Mouse (Mus musculus) testis, adult 2 months (tissue): Measurements from ENCODE around the gene Agtr1b. TPM values are rescaled to one million over a fixed set of nuclear protein-coding genes. Genes with fewer than 3 reads are reported as not detected.

Source experiments
- H3K27ac ChIP-seq: fragments of 200-500 bp; 2 replicates; pipeline ENCODE4 v1.5.1; 2012; ENCODE audit warnings: low read depth, low read length; ENCODE audit not compliant: control insufficient read depth, insufficient read depth
- H3K27me3 ChIP-seq: fragments of 200-500 bp; 2 replicates; pipeline ENCODE4 v1.6.1; 2012; ENCODE audit warnings: mild to moderate bottlenecking, low read length, moderate library complexity; ENCODE audit not compliant: control insufficient read depth, insufficient read depth
- H3K36me3 ChIP-seq: fragments of 200-500 bp; 2 replicates; pipeline ENCODE4 v1.6.1; 2012; ENCODE audit warnings: mild to moderate bottlenecking, low read length; ENCODE audit not compliant: control insufficient read depth, insufficient read depth
- H3K4me1 ChIP-seq: fragments of 200-500 bp; 2 replicates; pipeline ENCODE4 v1.6.1; 2012; ENCODE audit warnings: low read length; ENCODE audit not compliant: control insufficient read depth, insufficient read depth
- H3K4me3 ChIP-seq: fragments of 200-500 bp; 2 replicates; pipeline ENCODE4 v1.5.1; 2012; ENCODE audit warnings: low read depth, mild to moderate bottlenecking, low read length, moderate library complexity, mixed read lengths; ENCODE audit not compliant: control insufficient read depth
- CTCF ChIP-seq: fragments of 200-500 bp; IDR thresholded peaks from 2 replicates; pipeline ENCODE4 v1.5.1; 2012; ENCODE audit warnings: low read depth, mild to moderate bottlenecking, inconsistent platforms, low read length, moderate library complexity; ENCODE audit not compliant: control insufficient read depth, insufficient read depth, insufficient replicate concordance
- POLR2A ChIP-seq: fragments of 200-500 bp; IDR thresholded peaks from 2 replicates; pipeline ENCODE4 v1.6.1; 2012; ENCODE audit warnings: low read depth, mild to moderate bottlenecking, inconsistent platforms, low read length, moderate library complexity; ENCODE audit not compliant: control insufficient read depth
- polyA plus RNA-seq: library from polyadenylated mRNA; depleted of rRNA; stranded (reverse); fragments of >200 nt; gene quantifications from 2 replicates; pipeline ENCODE4 v1.2.3, GENCODE M21; 2012; rRNA removed

The Agtr1b gene
- polyA plus RNA-seq = 0.35 and 0.86 TPM in 2 replicates

DNA sequence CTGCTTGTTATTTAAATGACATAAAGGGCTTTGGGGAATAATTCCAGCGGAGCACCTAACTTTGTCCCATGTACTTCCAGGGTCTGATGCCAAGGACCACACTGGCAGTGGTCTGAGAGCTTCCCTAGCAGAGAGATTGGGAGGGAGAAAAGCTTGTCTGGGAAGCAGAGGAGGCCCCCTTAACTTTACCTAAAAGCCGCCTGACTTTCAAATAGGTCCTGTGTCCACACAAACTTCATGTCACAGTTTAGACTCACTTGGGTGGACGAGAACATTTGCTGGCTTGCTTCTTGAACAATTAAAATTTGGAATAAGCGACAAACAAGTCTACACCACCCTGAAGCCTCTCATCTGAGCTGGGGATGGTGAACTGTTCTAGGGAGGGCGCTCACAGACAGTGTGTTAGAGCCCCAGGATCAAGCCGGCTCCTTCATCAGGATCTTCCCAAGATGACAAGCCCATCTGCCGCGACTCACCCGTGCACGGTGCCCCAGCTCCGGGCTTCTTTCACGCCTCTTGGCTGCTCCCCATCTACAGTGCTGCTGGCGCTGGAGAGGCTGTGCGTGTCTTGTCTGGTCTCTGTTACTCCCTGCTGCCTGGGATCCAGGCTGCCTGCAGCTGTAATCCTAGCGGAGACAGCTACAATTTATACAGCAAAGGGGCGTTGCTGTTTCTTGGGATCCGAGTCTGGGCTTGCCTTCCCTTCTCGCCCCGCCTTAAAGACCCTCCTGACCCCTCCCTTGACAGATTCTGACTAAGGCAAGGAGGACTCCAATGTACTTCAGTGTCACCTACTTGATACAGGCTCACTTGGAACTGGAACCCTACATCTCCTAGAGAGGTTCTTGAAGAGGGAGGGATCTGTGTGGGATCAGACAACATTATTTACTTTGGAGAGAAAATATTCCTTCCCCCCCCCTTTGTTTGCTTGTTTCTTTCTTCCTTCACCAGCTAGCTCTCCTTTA, at the start of gene Agtr1b:
Gene Agtr1b, minus strand, starts transcription at position 620 of the 965 bp plus-strand sequence.
- H3K27me3 ChIP-seq = no peaks in the 10 kb centered on the region
- no peak within 1 kb of the TSS for H3K4me3 ChIP-seq
- H3K27ac ChIP-seq = no peak within 1 kb of the TSS
- peaks cover 2% of the 10 kb centered on the region; the same call in 1 of the 2 replicates for H3K4me1 ChIP-seq
- H3K36me3 ChIP-seq = no peaks in the 10 kb centered on the region
- no peak for TF ChIP-seq CTCF
- TF ChIP-seq POLR2A = no peak

- Histone ChIP-seq H3K36me3 (no peaks in the 10 kb centered on the region), H3K27ac (no peak overlapping the region), H3K27me3 (no peaks in the 10 kb centered on the region), H3K4me3 (no peak overlapping the region), H3K4me1 (no peaks in the 10 kb centered on the region)
- TF ChIP-seq POLR2A (no peak), CTCF (no peak)
These were observed 13.4 kb downstream of the Agtr1b start for GRCm38 (mm10) chr3:20353598-20353997.

DNA sequence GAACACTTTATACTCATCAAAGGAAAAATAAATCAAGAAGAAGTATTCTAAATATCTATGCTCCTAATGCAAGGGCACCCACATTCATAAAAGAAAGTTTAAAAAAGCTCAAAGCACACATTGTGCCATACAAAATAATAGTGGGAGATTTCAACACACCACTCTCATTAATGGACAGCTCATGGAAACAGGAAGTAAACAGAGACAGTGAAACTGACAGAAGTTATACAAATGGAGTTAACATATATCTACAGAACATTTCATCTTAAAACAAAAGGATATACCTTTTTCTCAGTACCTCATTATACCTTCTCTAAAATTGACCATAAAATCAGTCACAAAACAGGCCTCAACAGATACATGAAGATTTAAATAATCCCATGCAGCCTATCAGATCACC, 18.8 kb downstream of the Agtr1b start:
- Histone ChIP-seq H3K36me3 (no peaks in the 10 kb centered on the region), H3K27ac (no peak overlapping the region), H3K4me3 (no peak overlapping the region), H3K4me1 (no peaks in the 10 kb centered on the region), H3K27me3 (no peaks in the 10 kb centered on the region)
- no peak for TF ChIP-seq CTCF
- TF ChIP-seq POLR2A = no peak

DNA sequence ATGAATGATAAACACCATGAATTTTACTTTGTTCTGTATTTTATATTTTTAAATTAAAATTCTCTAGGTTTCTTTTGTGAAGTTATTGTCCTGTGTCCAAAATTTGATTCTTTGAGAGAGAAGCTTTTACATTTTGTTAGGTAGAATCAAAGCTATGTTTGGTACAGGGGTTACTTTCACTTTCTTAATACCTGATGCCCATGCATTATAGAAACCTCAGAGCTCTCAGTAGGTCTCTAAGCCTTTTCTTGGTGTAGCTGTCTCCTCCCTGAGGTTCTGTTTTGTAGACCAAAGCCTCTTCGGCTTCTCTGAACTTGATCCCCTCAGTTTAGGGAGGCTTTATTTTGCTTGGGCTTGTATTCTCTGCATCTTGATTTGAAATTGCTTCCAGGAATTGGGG, 26.6 kb downstream of the Agtr1b start:
- H3K27ac ChIP-seq = no peak overlapping the region
- no peaks in the 10 kb centered on the region for H3K4me1 ChIP-seq
- no peaks in the 10 kb centered on the region for H3K27me3 ChIP-seq
- TF ChIP-seq POLR2A (no peak), CTCF (no peak)
- no peak overlapping the region for H3K4me3 ChIP-seq
- no peaks in the 10 kb centered on the region for H3K36me3 ChIP-seq

DNA sequence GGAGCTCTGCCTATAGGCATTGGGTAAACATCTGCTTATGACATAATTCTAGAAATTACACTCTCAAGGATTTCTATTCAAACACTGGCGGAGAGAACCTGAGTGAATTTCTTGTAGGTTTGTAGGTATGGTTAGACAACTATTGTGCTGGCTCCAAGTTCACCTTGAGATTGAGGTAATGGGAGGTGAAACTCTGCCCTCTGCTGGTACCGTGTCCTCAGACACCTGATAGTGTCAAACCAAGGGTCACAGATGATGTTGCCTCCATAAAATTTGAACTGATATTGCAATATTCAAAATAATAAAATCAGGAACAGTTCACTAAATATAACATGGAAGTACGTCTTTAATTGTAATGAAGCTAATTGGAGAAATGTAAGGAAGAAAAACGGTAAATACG, 32.3 kb downstream of the Agtr1b start:
- TF ChIP-seq POLR2A (no peak), CTCF (no peak)
- no peaks in the 10 kb centered on the region for H3K27me3 ChIP-seq
- no peak overlapping the region for H3K4me3 ChIP-seq
- H3K36me3 ChIP-seq = no peaks in the 10 kb centered on the region
- no peaks in the 10 kb centered on the region for H3K4me1 ChIP-seq
- H3K27ac ChIP-seq = no peak overlapping the region

DNA sequence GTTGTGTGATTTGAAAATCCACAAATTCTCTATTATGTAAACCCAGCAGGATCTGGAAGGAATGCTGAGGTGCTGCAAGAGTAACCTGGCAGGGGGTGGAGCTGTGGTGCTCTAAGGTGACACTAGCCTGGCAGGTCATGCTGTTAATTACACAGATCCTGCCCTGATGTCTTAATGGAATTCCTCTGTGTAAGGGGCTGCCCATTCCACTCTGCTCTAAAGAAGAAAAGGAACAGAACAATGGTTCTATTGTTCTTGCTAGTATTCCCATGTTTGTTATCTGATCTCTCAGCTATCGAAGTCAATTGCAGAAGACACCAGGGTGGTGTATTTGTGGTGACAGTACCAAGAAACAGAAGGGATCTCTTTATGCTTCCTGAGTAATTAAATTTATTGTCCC, 49.7 kb downstream of the Agtr1b start:
- Histone ChIP-seq H3K36me3 (no peaks in the 10 kb centered on the region), H3K4me3 (no peak overlapping the region), H3K27me3 (no peaks in the 10 kb centered on the region), H3K27ac (no peak overlapping the region), H3K4me1 (no peaks in the 10 kb centered on the region)
- TF ChIP-seq POLR2A (no peak), CTCF (no peak)

DNA sequence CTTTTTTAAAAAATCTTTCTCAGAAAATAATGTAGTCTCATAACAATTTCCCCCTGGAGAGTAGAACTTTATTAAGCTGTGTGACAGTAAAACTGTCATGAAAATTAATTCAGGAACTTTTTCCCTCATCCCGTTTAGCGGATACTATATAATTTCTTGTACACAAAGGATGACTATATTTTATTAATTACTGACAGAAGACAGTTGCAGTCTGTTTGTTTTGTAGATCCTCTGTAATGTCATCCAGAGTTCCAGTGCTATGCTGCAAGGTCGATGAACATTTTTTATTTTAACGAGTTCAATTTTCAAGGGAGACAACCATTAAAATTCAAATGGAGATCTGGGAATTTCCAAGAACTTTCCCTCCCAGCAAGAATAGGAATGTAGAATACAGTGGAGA, 57.8 kb downstream of the Agtr1b start:
- no peaks in the 10 kb centered on the region for H3K4me1 ChIP-seq
- H3K27me3 ChIP-seq = no peaks in the 10 kb centered on the region
- no peak overlapping the region for H3K27ac ChIP-seq
- no peaks in the 10 kb centered on the region for H3K36me3 ChIP-seq
- H3K4me3 ChIP-seq = no peak overlapping the region
- TF ChIP-seq CTCF (no peak), POLR2A (no peak)
